Mouse (Mus musculus) lung, adult 2 months (tissue): Measurements from ENCODE around the gene Gm16430. TPM values are rescaled to one million over a fixed set of nuclear protein-coding genes. Genes with fewer than 3 reads are reported as not detected.
"Not testable (repeated sequence)": the region's sequence is repeated elsewhere in the genome, so short reads cannot be mapped to it uniquely, and the experiment has no call there.

Experiments used
- DNase-seq: peaks from one replicate; pipeline ENCODE4 v3.0.0; 2022
- H3K4me1 ChIP-seq: fragments of 200-500 bp; 2 replicates; pipeline ENCODE4 v1.6.1; 2011; ENCODE audit warnings: low read length; ENCODE audit not compliant: control insufficient read depth, insufficient read depth
- H3K4me3 ChIP-seq: fragments of 200-500 bp; replicated peaks from 2 replicates; pipeline ENCODE3; 2011; ENCODE audit warnings: low read depth, mild to moderate bottlenecking, control low read depth, low read length; ENCODE audit errors: extremely low read depth
- WGBS: fragments of 180-500 bp; shearing (Covaris S2); methylation state at CpG from one replicate; pipeline ENCODE4 v1.1.7; 2018; 5-methylcytosine and 5-hydroxymethylcytosine counted together
- polyA plus RNA-seq: library from polyadenylated mRNA; depleted of rRNA; stranded (reverse); fragments of >200 nt; gene quantifications from 2 replicates; pipeline ENCODE4 v1.2.3, GENCODE M21; 2012; rRNA removed

The Gm16430 gene
- not detected in 2 replicates for polyA plus RNA-seq

DNA sequence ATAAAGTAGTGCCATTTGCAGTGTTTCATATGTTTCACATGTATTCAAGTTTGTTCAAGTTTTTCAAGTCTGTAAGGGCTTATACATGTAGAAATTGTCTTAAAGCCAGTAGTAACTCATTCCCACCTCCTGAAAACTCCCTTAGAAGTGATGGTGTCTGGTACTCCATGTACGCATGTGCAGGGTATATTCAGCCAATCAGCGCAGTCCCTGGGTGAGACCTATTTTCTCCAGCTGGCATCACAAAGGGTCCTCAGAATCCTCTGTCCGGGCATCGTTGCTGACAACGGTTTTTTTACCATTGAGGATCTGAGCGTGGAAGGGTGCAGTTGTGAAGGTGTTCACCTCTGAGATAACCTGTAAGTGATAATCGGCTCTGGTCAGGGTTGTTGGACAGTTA lies at the start of gene Gm16430:
Gene Gm16430 (plus strand): TSS at position 301 of the 400 bp plus-strand sequence.
- not testable (repeated sequence) for DNase-seq, H3K4me1 ChIP-seq, H3K4me3 ChIP-seq
- WGBS = no CpG with 5 or more reads among the region's 7 CpGs

Other genes starting within 250 kb of the Gm16430 start
- gene Gm16405, start 91.0 kb upstream of the Gm16430 start, polyA plus RNA-seq = not detected in 2 replicates